Mouse (Mus musculus) testis, adult 2 months (tissue): Measurements from ENCODE around the gene Tmem230.

Experiments used
- CTCF ChIP-seq: fragments of 200-500 bp; IDR thresholded peaks from 2 replicates; pipeline ENCODE4 v1.5.1; 2012; ENCODE audit warnings: low read depth, mild to moderate bottlenecking, inconsistent platforms, low read length, moderate library complexity; ENCODE audit not compliant: control insufficient read depth, insufficient read depth, insufficient replicate concordance
- POLR2A ChIP-seq: fragments of 200-500 bp; IDR thresholded peaks from 2 replicates; pipeline ENCODE4 v1.6.1; 2012; ENCODE audit warnings: low read depth, mild to moderate bottlenecking, inconsistent platforms, low read length, moderate library complexity; ENCODE audit not compliant: control insufficient read depth

GRCm38 (mm10) chr2:132284492-132285139 is 37.0 kb upstream of the Tmem230 start:
- TF ChIP-seq CTCF (no peak), POLR2A (no peak)
